Comparison of ENCODE assay signal across 11 mouse cellular contexts in the genomic region with DNA sequence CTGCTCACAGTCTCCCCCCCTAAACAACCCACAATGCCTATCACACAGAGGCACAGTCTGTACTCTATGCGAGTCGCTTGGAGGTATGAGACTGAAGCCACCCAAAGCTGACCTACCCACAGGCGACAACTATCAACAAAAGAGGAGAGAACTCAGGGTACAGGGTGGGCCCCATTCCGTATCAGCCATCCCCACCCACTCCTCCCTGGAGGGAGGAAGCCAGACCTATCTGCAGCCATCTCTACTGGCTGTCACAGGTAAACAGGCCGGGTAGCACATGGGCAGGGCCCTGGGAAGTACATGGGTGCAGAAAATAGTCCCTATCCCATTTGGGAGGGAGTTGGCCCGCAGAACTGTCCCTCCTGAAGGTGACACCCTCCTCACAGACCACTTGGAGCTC. TPM values are rescaled to one million over a fixed set of nuclear protein-coding genes. Genes with fewer than 3 reads are reported as not detected.
A peak's percentile ranks its signal among the peaks of the same experiment; 100 is the strongest.
DNase-seq lines count a peak whose midpoint lies in the region; ATAC-seq and TF ChIP-seq lines count a peak whose summit lies in the region.
"Had no signal": no experiment of that assay in that cellular context is flagged by ENCODE, and none has a peak within 500 bp of the region (broad histone marks: within the 10 kb centered on the region; RNA-seq: fewer than 3 reads in every experiment).

No protein-coding gene starts in this region.

- H3K4me2 ChIP-seq in heart, embryonic 14.5 days (ENCODE audit: low read length): no peak overlapping the region
- H3K4me2 ChIP-seq in embryonic facial prominence, embryonic 15.5 days (replicated peaks): no peak overlapping the region
- H3K4me2 ChIP-seq in liver, embryonic 11.5 days: peak overlapping the region; percentile 59

- no peak overlapping the region for H3K4me3 ChIP-seq in heart, embryonic 14.5 days (ENCODE audit: control insufficient read depth in 1 of 2, insufficient read depth in 1 of 2, low read depth in 1 of 2, low read length in 2 of 2)
- no peak overlapping the region for H3K4me3 ChIP-seq in ES-Bruce4 (ENCODE audit: low read depth, low read length)
- no peak overlapping the region for H3K4me3 ChIP-seq in embryonic facial prominence, embryonic 15.5 days (replicated peaks)
- H3K4me3 ChIP-seq in liver, embryonic 11.5 days (ENCODE audit: low read depth, low read length): peak overlapping the region; percentile 20; the same call in 1 of the 2 replicates
- H3K4me3 ChIP-seq: megakaryocyte, embryonic 14.5 days had no signal

- no peak for TF ChIP-seq CTCF in ES-Bruce4 (IDR thresholded peaks at IDR 0.05; ENCODE audit: low read depth, low read length)

- H3K36me3 ChIP-seq in heart, embryonic 14.5 days (ENCODE audit: control insufficient read depth, insufficient read depth, low read length): no peaks in the 10 kb centered on the region
- no peaks in the 10 kb centered on the region for H3K36me3 ChIP-seq in ES-Bruce4 (ENCODE audit: control insufficient read depth, insufficient read depth, low read length, poor library complexity, severe bottlenecking)
- no peaks in the 10 kb centered on the region for H3K36me3 ChIP-seq in embryonic facial prominence, embryonic 15.5 days
- H3K36me3 ChIP-seq in liver, embryonic 11.5 days (ENCODE audit: control insufficient read depth, insufficient read depth, low read length): peaks cover 10% of the 10 kb centered on the region

- 0 out of 2 replicates have a peak, but pooled peaks have one; percentile 43 for TF ChIP-seq EP300 in ES-Bruce4 (IDR thresholded peaks at IDR 0.05; ENCODE audit: insufficient read depth, low read depth, low read length)

- H3K9ac ChIP-seq in heart, embryonic 14.5 days (ENCODE audit: low read length): peak overlapping the region; percentile 41; the same call in 1 of the 2 replicates
- H3K9ac ChIP-seq in ES-Bruce4 (ENCODE audit: low read depth, poor library complexity, severe bottlenecking): peak overlapping the region; percentile 71
- H3K9ac ChIP-seq in embryonic facial prominence, embryonic 15.5 days: no peak overlapping the region
- H3K9ac ChIP-seq in liver, embryonic 11.5 days (ENCODE audit: low read depth, low read length): peak overlapping the region; percentile 41

- H3K4me1 ChIP-seq in heart, embryonic 14.5 days (ENCODE audit: control insufficient read depth in 2 of 2, insufficient read depth in 2 of 2, low read length in 2 of 2): peaks cover 50 to 62% of the 10 kb centered on the region in 2 experiments
- H3K4me1 ChIP-seq in ES-Bruce4 (ENCODE audit: control insufficient read depth, insufficient read depth, low read length): peaks cover 23% of the 10 kb centered on the region
- H3K4me1 ChIP-seq in embryonic facial prominence, embryonic 15.5 days: peaks cover 46% of the 10 kb centered on the region
- peaks cover 64% of the 10 kb centered on the region for H3K4me1 ChIP-seq in liver, embryonic 11.5 days (replicated peaks; ENCODE audit: control insufficient read depth, insufficient read depth, low read length)

- WGBS in heart, embryonic 14.5 days: 59% methylated on average over 6 of the region's 6 CpGs
- 67% methylated on average over 6 of the region's 6 CpGs for WGBS in embryonic facial prominence, embryonic 15.5 days
- 47% methylated on average over 6 of the region's 6 CpGs for WGBS in liver, embryonic 11.5 days

- peak overlapping the region in 1 of 2 experiments; percentile 90; a peak in 2 of 4 replicates for H3K27ac ChIP-seq in heart, embryonic 14.5 days (replicated peaks in 1 of 2; ENCODE audit: control insufficient read depth in 1 of 2, insufficient read depth in 1 of 2, low read depth in 2 of 2, low read length in 2 of 2)
- H3K27ac ChIP-seq in ES-Bruce4 (ENCODE audit: insufficient read depth, low read length): peak overlapping the region; percentile 97
- H3K27ac ChIP-seq in embryonic facial prominence, embryonic 15.5 days (replicated peaks): peak overlapping the region; percentile 44; the same call in 1 of the 2 replicates
- peak overlapping the region; percentile 67 for H3K27ac ChIP-seq in liver, embryonic 11.5 days (ENCODE audit: low read depth, low read length)

- DNase-seq in heart, postnatal 14 days: no peak
- no peak for DNase-seq in liver, embryonic 11.5 days (ENCODE audit: low spot score)
- DNase-seq in right cerebral cortex, postnatal 4 days: no peak
- no peak for DNase-seq in layer of hippocampus, postnatal 10 days (ENCODE audit: low spot score in 2 of 2)
- DNase-seq in layer of hippocampus, postnatal 25 days (ENCODE audit: extremely low spot score in 1 of 2, low spot score in 1 of 2): no peak
- DNase-seq: embryo, embryonic 11 days had no signal

- ATAC-seq in heart, embryonic 14.5 days (ENCODE audit: insufficient number of reproducible peaks, insufficient read depth, low FRiP score, low read depth): no peak
- ATAC-seq in embryonic facial prominence, embryonic 15.5 days (ENCODE audit: insufficient number of reproducible peaks, low FRiP score, low TSS enrichment, low read depth): no peak
- ATAC-seq in liver, embryonic 11.5 days (replicated peaks; ENCODE audit: low FRiP score): peak; percentile 87
- ATAC-seq: inflammation-experienced regulatory T-cells, adult 6 months had no signal

- intact Hi-C loops in heart, postnatal 14 days (cut with DNase I): no loop called here

- no peak for TF ChIP-seq POLR2A in ES-Bruce4 (IDR thresholded peaks at IDR 0.05; ENCODE audit: insufficient read depth, low read length)

- no peaks in the 10 kb centered on the region for H3K9me3 ChIP-seq in heart, embryonic 14.5 days (ENCODE audit: control insufficient read depth, low read length)
- no peaks in the 10 kb centered on the region for H3K9me3 ChIP-seq in ES-Bruce4 (replicated peaks; ENCODE audit: control insufficient read depth, insufficient read depth, low read length, poor library complexity, severe bottlenecking)
- H3K9me3 ChIP-seq in embryonic facial prominence, embryonic 15.5 days (replicated peaks): no peaks in the 10 kb centered on the region
- H3K9me3 ChIP-seq in liver, embryonic 11.5 days (ENCODE audit: control insufficient read depth, low read length): no peaks in the 10 kb centered on the region

- no peaks in the 10 kb centered on the region for H3K27me3 ChIP-seq in heart, embryonic 14.5 days (ENCODE audit: control insufficient read depth, insufficient read depth, low read length)
- no peaks in the 10 kb centered on the region for H3K27me3 ChIP-seq in ES-Bruce4 (ENCODE audit: control insufficient read depth, insufficient read depth, low read length, poor library complexity, severe bottlenecking)
- no peaks in the 10 kb centered on the region for H3K27me3 ChIP-seq in embryonic facial prominence, embryonic 15.5 days
- no peaks in the 10 kb centered on the region for H3K27me3 ChIP-seq in liver, embryonic 11.5 days (replicated peaks; ENCODE audit: control insufficient read depth, insufficient read depth, low read length)
- H3K27me3 ChIP-seq: megakaryocyte, embryonic 14.5 days had no signal

RNA-seq across cellular contexts. Expression of a gene that starts 26.1 kb away (rescaled TPM):
- polyA plus RNA-seq in heart, embryonic 14.5 days (2014; fragmentation: Nextera tagmentation; extraction: Ambion mirVana): 14.9 and 16.3 TPM in 2 replicates
- total RNA-seq in heart, postnatal 14 days (2021): 10 to 100 TPM; 27.2 to 30.2 TPM
- polyA plus RNA-seq in ES-Bruce4 (2011; ENCODE audit: insufficient read depth, insufficient read length, low read depth, missing spikeins): 59.4 and 61.6 TPM in 2 replicates
- polyA plus RNA-seq in embryonic facial prominence, embryonic 15.5 days (2015; fragmentation: Nextera tagmentation; extraction: Ambion mirVana): 14.3 and 16.7 TPM in 2 replicates
- 29.7 and 45.8 TPM in 2 replicates for polyA plus RNA-seq in liver, embryonic 11.5 days (2014; fragmentation: Nextera tagmentation; extraction: Ambion mirVana)
- total RNA-seq in layer of hippocampus, postnatal 10 days (2021): 1 to 10 TPM; 8.2 to 8.9 TPM
- total RNA-seq in layer of hippocampus, postnatal 25 days (2021): 1 to 10 TPM; 3.6 to 5.7 TPM

RNA-seq across cellular contexts. Expression of a gene that starts 42.8 kb away (rescaled TPM):
- polyA plus RNA-seq in heart, embryonic 14.5 days (2014; fragmentation: Nextera tagmentation; extraction: Ambion mirVana): 23.2 and 27.6 TPM in 2 replicates
- 1 to 10 TPM; 3.6 to 4.6 TPM for total RNA-seq in heart, postnatal 14 days (2021)
- 63.7 and 68.6 TPM in 2 replicates for polyA plus RNA-seq in ES-Bruce4 (2011; ENCODE audit: insufficient read depth, insufficient read length, low read depth, missing spikeins)
- polyA plus RNA-seq in embryonic facial prominence, embryonic 15.5 days (2015; fragmentation: Nextera tagmentation; extraction: Ambion mirVana): 32.5 and 36.2 TPM in 2 replicates
- polyA plus RNA-seq in liver, embryonic 11.5 days (2014; fragmentation: Nextera tagmentation; extraction: Ambion mirVana): 93.2 and 98.2 TPM in 2 replicates
- total RNA-seq in layer of hippocampus, postnatal 10 days (2021): 1 to 10 TPM; 3.0 to 5.0 TPM
- 1 to 10 TPM; 1.1 to 1.6 TPM for total RNA-seq in layer of hippocampus, postnatal 25 days (2021)

RNA-seq across cellular contexts. Expression of a gene that starts 49.1 kb away (rescaled TPM):
- polyA plus RNA-seq in heart, embryonic 14.5 days (2014; fragmentation: Nextera tagmentation; extraction: Ambion mirVana): 24.9 and 33.0 TPM in 2 replicates
- 10 to 100 TPM; 10.8 TPM for total RNA-seq in heart, postnatal 14 days (2021)
- polyA plus RNA-seq in ES-Bruce4 (2011; ENCODE audit: insufficient read depth, insufficient read length, low read depth, missing spikeins): 40.0 and 44.2 TPM in 2 replicates
- 46.4 and 49.7 TPM in 2 replicates for polyA plus RNA-seq in embryonic facial prominence, embryonic 15.5 days (2015; fragmentation: Nextera tagmentation; extraction: Ambion mirVana)
- polyA plus RNA-seq in liver, embryonic 11.5 days (2014; fragmentation: Nextera tagmentation; extraction: Ambion mirVana): 51.9 and 55.6 TPM in 2 replicates
- total RNA-seq in layer of hippocampus, postnatal 10 days (2021): 10 to 100 TPM; 35.1 to 36.0 TPM
- total RNA-seq in layer of hippocampus, postnatal 25 days (2021): 10 to 100 TPM; 22.1 to 22.2 TPM

RNA-seq across cellular contexts. Expression of a gene that starts 49.1 kb away (rescaled TPM):
- 39.8 and 40.8 TPM in 2 replicates for polyA plus RNA-seq in heart, embryonic 14.5 days (2014; fragmentation: Nextera tagmentation; extraction: Ambion mirVana)
- total RNA-seq in heart, postnatal 14 days (2021): 10 to 100 TPM; 28.7 to 28.9 TPM
- 15.6 and 17.1 TPM in 2 replicates for polyA plus RNA-seq in ES-Bruce4 (2011; ENCODE audit: insufficient read depth, insufficient read length, low read depth, missing spikeins)
- polyA plus RNA-seq in embryonic facial prominence, embryonic 15.5 days (2015; fragmentation: Nextera tagmentation; extraction: Ambion mirVana): 53.2 and 54.6 TPM in 2 replicates
- polyA plus RNA-seq in liver, embryonic 11.5 days (2014; fragmentation: Nextera tagmentation; extraction: Ambion mirVana): 24.7 and 26.8 TPM in 2 replicates
- 10 to 100 TPM; 19.7 to 23.5 TPM for total RNA-seq in layer of hippocampus, postnatal 10 days (2021)
- total RNA-seq in layer of hippocampus, postnatal 25 days (2021): 10 to 100 TPM; 26.0 to 35.0 TPM

RNA-seq across cellular contexts. Expression of a gene that starts 51.7 kb away (rescaled TPM):
- polyA plus RNA-seq in heart, embryonic 14.5 days (2014; fragmentation: Nextera tagmentation; extraction: Ambion mirVana): 240 and 243 TPM in 2 replicates
- 10 to 100 TPM; 32.7 to 34.5 TPM for total RNA-seq in heart, postnatal 14 days (2021)
- 325 and 344 TPM in 2 replicates for polyA plus RNA-seq in ES-Bruce4 (2011; ENCODE audit: insufficient read depth, insufficient read length, low read depth, missing spikeins)
- 298 and 312 TPM in 2 replicates for polyA plus RNA-seq in embryonic facial prominence, embryonic 15.5 days (2015; fragmentation: Nextera tagmentation; extraction: Ambion mirVana)
- polyA plus RNA-seq in liver, embryonic 11.5 days (2014; fragmentation: Nextera tagmentation; extraction: Ambion mirVana): 400 and 425 TPM in 2 replicates
- 10 to 100 TPM; 91.6 to 94.0 TPM for total RNA-seq in layer of hippocampus, postnatal 10 days (2021)
- 10 to 100 TPM; 62.5 to 69.6 TPM for total RNA-seq in layer of hippocampus, postnatal 25 days (2021)
